Mouse (Mus musculus): ENCODE data around the gene Agap1.

Gene Agap1

DNA sequence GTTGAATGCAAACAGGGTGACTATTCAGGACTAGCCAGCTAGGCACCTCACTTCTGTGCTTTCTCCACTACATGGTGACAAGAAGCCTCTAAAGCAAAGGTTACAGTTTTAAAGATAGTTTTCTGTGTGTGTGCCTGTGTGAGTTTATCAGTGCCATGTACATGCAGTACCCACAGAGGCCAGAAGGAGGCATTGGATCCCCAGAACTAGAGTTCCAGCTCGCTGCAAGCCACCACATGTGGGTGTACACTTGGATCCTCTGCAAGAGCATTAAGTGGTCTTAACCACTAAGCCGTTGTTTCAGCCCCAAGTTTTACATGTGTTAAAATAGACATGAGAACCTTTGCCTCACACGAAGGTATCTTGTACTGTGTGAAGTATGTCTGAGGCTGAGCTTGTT lies 219.1 kb downstream of the Agap1 start:
- DNase-seq: peak; percentile 23

DNA sequence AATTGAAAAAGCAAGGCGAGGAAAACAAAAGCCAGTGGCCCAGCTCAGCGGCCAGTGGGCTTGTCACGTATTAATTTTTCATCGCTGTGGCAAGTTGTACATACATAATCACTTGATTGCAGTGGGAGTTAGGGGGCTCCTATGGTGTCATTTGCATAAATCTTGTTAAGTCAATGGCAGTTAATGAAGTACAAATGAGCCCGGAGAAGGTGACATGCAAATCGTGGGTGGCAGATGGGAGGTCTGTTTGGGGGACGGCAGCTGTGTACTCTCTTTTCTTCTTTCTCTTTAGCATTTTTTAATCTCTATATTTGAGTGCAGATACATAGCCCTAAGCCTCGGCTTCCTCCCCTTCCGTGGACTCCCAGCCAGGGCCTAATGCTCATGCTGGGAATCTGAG lies 220.1 kb downstream of the Agap1 start:
- DNase-seq: no peak

DNA sequence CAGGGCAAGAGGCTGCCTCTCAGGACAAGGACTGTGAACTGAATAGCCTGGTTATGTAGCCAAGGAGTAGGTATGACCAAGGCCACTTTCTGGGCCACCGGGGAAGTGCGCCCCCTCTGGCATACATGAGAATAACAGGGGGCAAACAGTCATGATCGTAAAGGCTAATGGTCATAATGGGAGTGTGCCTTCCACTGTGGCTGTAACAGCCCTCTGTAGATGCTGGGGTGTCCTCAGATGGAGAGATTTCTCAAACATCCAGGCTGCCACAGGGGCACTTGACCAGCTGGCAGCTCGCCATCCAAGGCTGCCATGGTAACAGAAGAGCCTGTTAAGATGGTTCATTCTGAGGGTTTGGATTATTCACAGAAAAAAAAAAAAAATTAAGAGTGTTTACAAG lies 221.8 kb downstream of the Agap1 start:
- DNase-seq: peak; percentile 8

DNA sequence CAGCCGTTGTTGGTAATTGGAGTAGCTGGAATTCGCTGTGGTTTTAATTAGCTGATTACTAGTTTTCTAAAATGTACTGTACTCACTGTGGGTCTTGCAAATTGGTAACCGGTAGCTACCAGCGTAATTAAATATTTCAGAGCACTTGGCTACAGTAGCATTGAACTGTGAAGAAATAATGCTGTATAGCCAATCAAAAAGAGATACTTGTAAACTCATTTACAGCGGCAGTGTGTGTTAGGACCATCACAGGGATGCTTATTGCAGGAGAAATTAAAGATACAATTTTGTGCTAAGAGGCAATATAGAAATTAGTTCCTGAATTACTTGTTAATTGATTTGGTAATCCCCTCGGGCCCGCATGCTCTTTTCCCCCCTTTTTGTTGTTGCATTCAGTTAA lies 226.1 kb downstream of the Agap1 start:
- DNase-seq: no peak

DNA sequence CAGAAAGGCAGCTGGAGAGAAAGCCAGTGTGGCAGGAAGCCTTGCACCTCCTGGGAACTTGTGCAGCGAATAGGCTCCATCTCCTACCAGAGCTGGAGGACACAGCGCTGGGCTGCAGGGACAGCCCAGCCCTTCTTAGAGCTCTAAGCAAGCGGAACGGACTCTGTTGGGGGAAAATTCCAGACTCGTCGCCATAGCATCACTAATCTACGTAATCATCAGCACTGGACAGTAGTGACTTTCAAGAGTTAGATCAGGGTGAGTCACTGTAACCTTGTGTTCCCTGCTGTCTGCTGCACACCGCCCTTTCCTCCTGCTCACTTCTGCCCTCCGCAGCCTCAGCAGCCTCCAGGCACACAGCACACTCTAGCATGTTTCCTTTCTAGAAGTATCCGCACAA lies 234.3 kb downstream of the Agap1 start:
- DNase-seq: no peak

DNA sequence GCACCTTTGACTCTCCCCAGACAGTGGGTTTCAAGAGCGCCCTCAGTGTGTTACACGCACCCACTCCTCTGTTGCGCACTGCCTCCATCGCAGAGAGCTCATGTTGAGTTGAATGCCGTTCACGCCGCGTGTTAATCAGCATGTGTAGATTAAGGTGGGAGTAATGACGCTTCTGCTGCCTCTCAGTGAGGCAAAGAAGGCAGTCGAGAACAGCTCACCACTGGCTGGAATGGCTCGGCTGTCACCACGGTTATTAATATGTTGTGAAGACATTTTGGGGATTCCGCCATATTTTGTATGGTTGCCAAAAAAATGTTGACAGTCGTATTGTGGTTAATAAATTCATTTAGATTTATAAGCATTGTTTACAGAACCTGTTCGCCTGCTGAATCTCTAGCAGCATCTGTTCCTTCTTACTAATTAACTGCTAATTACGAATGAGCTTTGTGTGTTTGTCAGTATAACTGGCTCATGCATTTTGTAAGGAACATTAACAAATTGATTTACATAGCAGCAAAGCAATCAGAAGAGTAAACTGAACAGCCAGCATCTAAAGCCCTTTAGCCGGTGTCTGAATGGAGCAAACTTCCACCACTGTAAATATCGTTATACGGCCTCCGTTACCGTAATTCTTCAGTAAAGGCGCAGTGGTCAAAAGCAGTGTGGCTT lies 235.1 kb downstream of the Agap1 start:
- DNase-seq: no peak

DNA sequence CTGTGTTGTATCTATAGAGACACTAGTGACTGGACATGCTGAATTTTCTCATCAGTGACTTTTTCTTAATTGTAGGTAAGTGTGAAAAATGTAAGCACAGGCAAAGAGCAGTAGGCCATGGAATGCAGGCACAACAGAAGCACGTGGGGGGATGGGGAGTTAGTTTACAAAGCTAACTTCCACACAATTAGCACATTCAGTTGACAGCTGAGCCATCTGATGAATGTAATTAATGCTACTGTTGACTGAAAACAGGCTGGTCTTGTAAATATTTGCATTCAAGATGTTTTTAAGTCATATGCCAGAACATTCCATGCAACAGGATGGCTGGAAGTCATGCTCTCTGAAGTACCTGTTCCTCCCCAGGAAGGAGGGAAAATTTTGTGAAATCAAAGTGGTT lies 236.5 kb downstream of the Agap1 start:
- DNase-seq: no peak

DNA sequence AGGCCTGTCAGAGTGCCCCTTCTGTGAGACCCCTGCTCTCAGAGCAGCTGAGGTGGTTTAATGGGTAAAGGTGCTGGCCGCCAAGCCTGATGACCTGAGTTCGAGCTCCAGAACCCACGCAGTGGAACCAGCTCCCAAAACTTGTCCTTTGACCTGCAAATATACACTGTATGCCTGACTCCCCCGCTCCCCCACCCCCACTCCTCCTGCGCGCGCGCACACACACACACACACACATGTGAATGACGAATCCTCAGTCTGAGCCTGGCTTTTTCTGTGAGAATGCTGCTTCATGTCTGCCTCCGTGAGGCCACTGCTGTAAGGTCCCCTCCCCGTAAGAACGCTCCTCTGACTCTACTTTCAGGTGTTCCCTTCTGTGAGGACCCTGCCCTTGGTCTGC lies 237.8 kb downstream of the Agap1 start:
- DNase-seq: no peak

DNA sequence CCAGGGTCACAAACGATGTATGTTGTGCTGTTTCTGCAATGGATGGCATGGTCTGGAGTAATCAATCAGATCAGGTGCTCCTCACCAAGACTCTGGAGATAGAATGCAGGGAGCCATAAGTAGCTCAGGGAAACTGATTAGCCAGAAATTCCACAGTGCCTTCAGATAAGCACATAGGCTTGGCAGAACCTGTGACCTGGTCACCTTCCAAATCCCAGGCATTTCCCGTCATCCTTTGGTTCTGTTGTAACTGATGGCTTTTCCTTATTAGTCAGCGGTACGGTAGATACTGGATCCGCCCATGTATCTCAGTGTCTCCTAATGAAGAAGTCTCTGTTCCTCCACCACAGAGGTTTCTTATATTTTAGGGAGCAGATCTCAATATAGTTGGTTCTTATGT lies 240.3 kb downstream of the Agap1 start:
- DNase-seq: no peak

DNA sequence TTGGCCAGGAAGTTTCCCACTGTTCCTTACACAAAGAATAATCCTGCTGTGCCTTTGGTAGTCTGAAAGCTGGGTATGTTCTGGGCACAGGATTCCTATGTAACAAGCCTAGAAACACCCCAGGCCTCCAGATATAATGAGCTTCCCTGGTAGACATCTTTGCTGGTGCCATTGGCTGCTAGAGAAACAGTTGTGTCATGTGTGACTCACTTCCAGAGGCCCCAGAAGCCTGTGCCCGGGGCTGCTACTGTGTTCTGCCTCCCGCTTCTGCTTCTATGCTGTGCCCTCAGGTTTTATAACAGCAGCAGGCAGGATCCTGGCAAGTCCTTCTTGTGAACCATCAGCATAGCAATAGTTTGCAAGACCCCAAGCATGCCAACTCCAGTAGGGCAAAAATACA lies 242.6 kb downstream of the Agap1 start:
- DNase-seq: no peak

DNA sequence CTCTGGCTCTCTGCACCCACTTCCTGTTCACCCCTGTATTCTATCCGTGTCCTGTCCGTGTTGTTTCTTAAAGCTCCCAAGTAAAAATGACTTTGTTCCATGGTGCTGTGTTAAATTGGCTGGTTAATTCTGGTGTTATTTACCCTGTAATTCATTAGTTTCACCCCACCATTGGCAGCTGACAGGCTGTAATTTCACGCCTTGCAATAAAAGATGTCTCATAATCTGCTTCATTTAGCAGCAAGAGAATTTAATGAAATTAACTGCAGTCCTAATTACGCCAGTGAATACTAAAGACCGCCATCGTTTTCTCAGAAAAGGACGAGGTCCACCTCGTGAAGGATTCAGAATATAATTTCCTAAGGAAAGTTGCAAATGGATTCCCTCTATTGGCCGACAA lies 245.6 kb downstream of the Agap1 start:
- DNase-seq: no peak

DNA sequence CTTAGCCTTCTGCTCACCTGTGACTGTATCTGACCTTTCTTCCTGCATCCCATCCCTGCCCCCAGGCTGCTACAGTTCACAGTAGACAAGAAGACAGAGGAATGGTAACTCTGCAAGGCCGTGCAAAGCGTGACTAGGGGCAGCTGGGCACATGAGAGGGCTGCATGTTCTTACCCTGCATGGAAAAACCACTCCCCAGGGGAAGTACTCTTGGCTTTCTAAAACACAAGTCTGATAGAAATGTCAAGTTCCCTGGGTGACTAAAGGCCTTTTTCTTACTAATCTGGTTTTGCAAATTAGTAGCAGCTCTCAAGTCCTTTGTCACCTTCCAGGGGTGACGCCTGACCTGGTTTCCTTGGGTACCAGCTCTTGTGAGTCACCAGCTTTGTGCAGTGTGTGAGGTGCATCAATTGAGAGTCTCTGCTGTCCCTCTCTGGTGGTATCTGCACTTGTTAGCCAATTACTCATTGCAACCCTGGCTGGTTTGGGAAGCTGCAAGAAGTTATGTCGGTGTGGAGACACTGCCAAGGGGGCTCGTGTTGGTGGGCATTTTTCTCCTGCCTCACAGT lies 246.6 kb downstream of the Agap1 start:
- no peak for DNase-seq

DNA sequence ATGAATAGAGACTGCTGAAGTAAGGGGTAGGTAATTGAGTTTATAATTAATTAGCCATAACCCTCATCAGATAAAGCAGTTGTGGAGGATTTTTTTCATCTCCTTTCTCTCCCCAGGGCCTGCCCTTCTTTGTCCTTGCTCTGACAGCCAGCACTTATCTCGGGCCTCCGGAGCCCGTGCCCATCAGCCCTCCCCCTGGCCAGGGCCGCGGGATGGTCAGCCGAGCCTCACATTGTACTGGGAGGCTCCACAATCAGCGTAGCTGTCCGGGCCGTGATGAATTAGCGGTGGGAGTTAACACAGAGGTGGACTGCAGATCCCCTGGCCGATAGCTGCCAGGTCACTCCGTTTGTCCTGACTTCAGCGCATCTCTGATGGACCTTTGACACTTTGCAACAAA lies 248.7 kb downstream of the Agap1 start:
- DNase-seq: no peak

DNA sequence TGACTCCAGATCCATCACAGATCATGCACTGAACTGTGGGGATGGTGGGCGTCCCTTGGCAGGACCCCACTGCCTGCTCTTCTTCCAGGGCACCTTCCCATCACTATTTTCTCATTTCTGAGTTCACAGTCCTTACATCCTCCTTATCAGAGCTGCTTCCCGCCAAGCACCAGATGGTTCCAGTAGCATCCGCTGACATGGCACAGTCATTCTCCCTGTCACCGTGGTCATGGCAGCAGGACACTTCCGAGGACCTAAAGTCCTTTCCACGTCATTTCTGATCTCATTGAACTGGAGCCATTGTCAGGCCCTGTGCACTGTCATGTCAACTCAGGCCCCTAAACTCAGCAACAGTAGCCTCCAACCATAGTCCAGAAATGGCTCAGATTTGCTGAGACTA lies 251.1 kb downstream of the Agap1 start:
- no peak for DNase-seq

DNA sequence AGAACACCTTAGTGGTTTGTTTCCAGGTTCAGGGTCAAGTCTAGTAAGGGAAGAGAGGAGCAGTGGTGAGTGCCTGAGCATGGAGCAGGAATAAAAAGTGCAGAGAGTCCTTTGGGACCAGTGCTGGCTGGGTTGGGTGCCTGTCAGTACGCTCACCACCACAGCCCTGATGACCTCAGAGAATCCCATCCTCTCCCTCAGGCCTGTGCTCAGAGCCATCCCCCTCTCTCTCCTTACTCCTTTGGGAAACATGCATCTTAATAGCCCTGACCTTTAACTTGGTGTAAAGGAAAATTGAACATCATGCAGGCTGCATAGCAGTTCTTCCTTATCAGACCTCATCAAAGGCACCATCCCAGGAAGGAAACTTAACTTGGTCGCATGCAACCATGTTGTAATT lies 252.3 kb downstream of the Agap1 start:
- DNase-seq: no peak

DNA sequence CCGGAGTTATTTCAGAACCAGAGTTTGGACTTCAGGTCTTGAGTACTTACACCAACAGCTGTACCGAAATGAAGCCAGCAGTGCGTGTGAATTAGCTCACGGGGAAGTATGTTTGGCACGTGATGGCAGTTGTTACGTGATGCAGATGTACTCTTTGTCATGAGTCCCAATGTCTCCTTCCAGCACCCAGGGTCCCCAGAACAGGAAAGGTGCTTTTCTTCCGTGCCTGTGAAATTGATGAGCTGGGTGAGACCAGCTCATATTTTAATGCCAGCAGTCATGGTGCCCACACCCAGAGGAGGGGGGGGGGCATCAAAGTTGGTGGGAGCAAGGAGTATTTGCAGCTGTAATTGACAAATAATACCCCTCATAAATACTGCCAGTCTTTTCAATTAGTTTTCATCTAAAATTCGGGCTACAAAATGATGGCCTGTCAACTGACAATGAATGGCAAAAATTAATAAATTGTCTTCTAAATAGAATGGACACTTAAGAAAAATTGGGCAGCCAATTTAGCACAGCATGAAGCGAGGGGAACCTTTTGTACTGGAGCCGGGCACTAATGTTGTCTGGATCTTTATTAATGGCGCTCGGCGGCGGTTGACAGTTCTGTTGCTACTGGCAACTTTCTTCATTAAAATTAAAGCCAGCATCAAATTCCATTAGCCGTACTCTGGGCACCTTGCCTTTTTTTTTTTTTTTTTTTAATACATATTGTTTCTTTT lies 253.3 kb downstream of the Agap1 start:
- no peak for DNase-seq

DNA sequence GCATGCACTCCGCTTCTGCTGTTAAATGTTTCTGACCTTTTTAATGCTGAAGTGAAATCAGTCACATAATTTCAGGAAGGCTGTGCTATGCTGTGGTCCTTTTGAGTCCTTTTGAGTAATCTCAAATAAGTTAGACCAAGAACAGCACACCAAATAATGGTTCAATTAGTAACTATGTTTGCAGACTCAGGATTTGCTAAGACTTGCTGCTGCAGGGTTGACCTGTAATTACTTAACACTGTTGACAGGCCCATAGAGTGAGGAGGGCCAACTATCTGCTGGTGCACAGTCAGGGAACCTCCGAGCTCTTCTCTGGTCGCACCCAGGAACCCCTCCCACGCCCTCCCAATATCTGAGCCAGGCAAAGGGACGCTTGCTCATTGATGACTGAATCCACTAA lies 255.2 kb downstream of the Agap1 start:
- peak; percentile 58 for DNase-seq

DNA sequence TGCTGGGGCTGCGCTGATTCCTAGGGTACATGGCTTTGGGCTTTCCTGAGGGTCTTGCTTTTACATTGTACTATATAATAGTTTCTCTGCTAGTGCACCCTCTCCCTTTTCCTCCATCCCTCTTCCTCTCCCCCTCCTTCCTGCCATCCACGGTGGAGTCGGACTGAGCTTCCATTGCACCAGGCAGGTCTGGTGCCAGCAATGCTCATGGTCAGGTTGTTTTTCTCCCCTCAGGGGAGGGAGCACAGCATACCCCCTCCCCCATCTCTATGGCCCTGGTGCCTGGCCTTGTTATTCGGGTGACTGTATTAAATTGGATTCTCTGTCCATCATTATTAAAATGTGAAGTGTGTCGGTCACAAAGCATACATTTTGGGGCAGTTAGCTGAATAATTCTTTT lies 259.1 kb downstream of the Agap1 start:
- no peak for DNase-seq

DNA sequence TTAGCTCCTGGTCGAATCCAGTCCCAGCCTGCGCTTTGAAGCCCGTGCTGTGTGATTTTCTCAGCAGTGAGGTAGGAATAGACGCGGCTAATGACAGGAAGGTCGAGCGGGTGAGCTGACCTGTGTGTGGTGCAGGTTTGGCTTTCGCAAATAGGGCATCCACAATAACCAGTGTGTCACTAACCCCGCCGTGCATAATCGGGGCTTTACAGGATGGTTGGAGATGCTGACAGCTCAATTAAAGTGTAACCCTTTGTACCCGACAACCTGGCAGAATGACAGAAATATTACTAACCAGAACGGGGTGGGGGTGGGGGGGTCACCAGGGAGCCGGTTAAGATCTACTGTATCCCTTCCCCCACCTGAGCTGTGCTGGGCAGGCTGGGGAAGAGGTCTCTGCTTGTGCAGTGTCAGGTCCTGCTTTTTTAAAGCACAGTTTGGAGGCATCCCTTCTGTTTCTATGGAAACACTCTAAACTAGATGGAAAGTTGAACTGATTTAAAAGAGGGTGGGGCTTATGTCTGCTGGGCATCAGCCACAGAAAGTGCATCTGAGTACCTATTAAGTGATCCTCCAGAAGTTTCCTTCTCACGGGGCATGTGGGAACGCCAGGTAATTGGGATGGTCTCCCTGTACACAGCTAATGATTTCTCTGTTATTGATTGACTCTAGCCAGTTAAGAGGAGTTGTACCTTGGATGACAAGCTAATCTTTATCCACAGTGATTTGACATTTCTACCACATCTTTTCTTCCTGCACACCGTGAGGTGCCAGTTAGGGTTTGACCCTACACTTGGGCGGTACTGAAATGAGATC lies 259.8 kb downstream of the Agap1 start:
- peak; percentile 94 for DNase-seq

DNA sequence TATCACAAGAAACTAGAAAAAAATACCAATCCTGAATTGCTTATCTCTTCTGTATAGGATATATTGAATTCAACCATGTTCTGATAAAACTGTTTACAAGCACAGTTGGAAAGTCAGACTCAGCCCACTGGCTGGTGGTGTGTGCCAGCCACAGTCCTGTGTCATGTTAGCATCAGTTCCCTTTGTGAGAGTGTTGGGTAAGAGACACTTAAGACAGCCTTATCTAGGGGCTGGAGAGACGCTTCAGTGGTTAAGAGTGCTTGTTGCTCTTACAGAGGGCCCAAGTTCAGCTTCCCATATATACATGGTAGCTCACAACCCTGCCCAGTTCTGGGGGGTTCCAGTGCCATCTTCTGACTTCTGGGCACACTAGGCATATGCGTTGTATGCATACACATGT lies 261.6 kb downstream of the Agap1 start:
- DNase-seq: no peak

DNA sequence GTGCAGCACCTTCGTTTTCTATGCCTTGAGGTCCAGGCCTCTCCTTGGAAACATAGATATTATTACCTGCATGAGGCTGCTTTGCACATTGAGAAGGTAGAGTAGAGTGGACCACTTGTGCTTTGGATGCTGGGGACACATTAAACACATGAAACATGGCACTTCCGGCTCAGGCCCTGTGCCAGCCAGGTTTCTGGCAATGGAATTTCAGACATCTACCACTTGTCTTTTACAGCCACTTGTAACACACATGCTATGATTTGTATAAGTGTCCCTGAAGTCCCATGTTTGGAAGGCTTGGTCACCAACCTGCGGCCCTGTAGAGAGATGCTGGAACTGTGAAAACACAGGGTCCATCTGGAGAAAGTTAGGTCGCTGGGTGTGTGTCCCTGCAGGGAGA lies 262.5 kb downstream of the Agap1 start:
- DNase-seq: no peak

DNA sequence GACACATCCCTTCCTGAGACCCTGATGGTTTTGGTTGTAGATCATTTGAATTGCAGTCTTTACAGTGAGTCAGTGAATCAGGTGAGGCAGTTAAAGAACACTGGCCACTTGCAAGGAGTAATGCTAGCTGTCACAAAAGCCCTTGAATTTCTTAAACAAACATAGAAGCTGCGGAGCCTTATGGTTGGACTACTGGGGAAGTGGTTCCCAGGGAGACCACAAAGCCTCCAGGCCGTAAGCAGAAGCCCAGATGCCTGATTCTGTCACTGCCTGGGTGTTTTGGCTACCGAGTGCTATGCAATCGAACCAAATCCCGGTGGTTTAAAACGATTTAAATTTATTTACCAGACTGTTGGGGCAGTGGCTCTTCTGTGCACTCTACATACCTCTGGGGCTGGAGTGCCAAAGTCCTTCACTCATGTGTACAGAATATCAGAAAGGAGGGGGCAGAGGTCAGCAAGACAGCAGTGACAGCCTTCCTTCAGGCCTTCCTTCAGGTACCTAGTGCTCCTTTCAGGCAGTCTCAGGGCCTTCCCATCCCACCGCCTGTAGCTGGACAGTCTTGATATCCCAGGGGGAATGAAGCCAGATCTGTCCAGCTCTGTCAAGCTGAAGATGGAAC lies 264.3 kb downstream of the Agap1 start:
- peak; percentile 43 for DNase-seq

DNA sequence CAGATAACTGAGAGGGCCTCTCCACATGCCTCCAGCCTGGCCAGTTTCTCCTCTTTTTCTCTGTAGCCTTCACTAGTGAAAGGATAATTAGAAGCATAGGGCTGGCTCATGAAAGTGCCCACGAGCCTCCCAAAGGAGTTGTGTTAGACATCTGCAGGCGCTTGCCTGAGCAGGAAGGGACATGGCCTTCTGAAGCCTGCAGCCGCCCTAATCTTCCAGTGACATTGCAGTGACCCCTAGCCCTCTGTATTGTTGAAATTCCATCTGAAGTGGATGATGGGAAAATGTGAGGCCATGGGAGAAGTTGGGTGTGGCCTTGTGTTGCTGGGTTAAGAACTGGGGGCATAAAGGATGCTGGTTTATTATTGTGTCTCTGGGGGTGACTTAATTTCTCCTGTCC lies 269.5 kb downstream of the Agap1 start:
- no peak for DNase-seq
